Mouse (Mus musculus): ENCODE results near the gene Mov10l1.

DNA sequence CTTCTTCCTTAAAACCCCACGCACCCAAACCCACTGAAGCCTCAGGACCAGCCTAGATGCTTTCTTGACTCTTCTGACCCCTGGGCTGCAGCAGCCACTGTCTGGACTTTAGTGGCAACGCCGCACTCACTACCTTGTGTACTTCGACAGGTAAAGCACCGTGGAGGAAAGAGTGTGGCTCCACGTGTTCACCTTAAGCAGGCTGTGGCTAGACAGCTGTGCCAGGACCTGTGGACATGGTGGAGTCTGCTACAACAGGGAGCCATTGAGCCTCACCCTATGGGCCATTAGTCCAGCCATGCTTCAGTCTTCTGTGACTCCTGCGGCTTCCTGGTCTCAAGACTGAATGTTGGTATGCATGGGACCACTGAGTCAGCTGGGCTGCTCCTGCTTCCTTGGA lies 72.0 kb downstream of the Mov10l1 start:
- no peak for TF ChIP-seq CTCF (IDR thresholded peaks at IDR 0.05; ENCODE audit: insufficient read depth, low read length)
- no peak for TF ChIP-seq POLR2A (IDR thresholded peaks at IDR 0.05; ENCODE audit: borderline replicate concordance, extremely low read depth, low read depth, low read length)

All from lung, adult 2 months (tissue).